Mouse (Mus musculus) bone marrow, adult 2 months (tissue): ENCODE data around the gene Tmpo.

ENCODE experiments used
- CTCF ChIP-seq: fragments of 200-500 bp; IDR thresholded peaks from 2 replicates; pipeline ENCODE4 v1.5.1; 2011; ENCODE audit warnings: low read length, control low read depth; ENCODE audit not compliant: control insufficient read depth, insufficient read depth
- POLR2A ChIP-seq: fragments of 200-500 bp; IDR thresholded peaks from 2 replicates; pipeline ENCODE4 v1.6.1; 2011; ENCODE audit warnings: low read depth, mild to moderate bottlenecking, control low read depth, low read length, borderline replicate concordance; ENCODE audit not compliant: control insufficient read depth

DNA sequence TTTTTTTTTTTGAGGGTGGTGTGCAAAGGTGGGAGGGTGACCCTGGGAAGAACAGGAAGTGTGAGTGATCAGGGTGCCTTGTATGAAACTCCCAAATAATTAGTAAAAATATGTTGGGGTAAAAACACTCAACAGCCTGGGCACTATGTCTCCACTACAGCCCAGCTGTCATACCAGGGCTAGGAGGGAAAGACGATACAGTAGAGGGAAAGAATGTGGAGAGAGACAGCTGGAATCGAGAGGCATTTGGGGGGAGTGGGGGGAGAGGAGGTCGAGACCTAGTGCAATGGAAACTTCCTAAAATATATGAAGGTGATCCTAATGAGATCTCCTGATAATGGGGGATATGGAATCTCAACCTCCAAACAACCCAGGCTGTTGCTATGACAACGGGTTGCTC is 71.3 kb downstream of the Tmpo start:
- TF ChIP-seq CTCF = no peak
- no peak for TF ChIP-seq POLR2A
